Mouse (Mus musculus): ENCODE measurements around the gene Stx8.

DNA sequence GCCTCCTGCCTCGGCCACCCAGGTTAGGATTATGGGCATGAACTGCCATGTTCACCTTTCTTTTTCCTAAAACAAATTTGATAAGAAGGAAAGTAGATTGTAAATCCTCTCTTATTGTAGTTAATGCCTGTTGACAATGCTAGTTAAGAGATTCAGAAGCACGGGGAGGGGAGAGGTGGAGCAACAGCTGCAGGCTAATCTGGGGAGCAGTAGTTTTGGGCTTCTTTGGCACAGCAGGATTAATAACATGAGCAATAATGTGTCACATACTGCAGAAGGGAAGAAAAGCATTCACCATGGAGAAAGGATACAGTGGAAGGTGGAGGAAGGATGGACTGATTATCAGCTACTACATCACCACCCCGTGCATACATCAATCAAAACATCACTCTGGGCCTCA, 104.1 kb downstream of the Stx8 start:
- TF ChIP-seq CTCF (IDR thresholded peaks at IDR 0.05; ENCODE audit: insufficient read depth, low read length) (no peak), POLR2A (IDR thresholded peaks at IDR 0.05; ENCODE audit: borderline replicate concordance, extremely low read depth, low read depth, low read length) (no peak)
